Mouse (Mus musculus): Measurements from ENCODE around the gene Thada. TPM values are rescaled to one million over a fixed set of nuclear protein-coding genes. Genes with fewer than 3 reads are reported as not detected.
A peak's percentile ranks its signal among the peaks of the same experiment; 100 is the strongest.

Gene Thada
- polyA plus RNA-seq, 1 experiment, result 5.3 TPM

DNA sequence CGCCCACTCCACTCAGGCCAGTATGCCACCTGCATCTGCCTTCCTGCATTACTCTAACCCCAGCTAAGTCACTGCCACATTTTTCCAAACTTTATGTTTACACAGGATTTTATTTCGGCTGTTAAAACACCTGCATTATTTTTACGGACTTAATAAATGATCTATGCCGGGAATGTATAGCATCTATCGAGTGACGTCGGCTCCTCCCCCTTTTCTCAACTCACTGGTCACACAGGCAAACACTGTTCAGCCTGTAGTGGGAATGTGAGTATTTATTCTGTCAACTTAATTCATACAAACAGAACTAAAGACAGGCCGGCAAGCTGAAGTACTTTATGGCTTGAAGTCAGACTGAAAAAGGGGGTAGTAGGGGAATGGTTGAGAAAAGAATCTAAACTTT is 187.0 kb downstream of the Thada start:
- WGBS, result 92% methylated on average over 8 of the region's 8 CpGs
- no peak for TF ChIP-seq CTCF (IDR thresholded peaks at IDR 0.05; ENCODE audit: control insufficient read depth, insufficient read depth, low read length)
- TF ChIP-seq POLR2A (IDR thresholded peaks at IDR 0.05; ENCODE audit: borderline replicate concordance, control insufficient read depth, low read depth, low read length), result no peak
- Histone ChIP-seq H3K27ac (ENCODE audit: control insufficient read depth, insufficient read depth, low read depth, low read length, poor library complexity) (no peak overlapping the region), H3K4me3 (replicated peaks; ENCODE audit: control insufficient read depth, low read depth, low read length) (no peak overlapping the region), H3K4me1 (ENCODE audit: control insufficient read depth, insufficient read depth, low read length) (peaks cover 3% of the 10 kb centered on the region; the same call in 1 of the 2 replicates)

DNA sequence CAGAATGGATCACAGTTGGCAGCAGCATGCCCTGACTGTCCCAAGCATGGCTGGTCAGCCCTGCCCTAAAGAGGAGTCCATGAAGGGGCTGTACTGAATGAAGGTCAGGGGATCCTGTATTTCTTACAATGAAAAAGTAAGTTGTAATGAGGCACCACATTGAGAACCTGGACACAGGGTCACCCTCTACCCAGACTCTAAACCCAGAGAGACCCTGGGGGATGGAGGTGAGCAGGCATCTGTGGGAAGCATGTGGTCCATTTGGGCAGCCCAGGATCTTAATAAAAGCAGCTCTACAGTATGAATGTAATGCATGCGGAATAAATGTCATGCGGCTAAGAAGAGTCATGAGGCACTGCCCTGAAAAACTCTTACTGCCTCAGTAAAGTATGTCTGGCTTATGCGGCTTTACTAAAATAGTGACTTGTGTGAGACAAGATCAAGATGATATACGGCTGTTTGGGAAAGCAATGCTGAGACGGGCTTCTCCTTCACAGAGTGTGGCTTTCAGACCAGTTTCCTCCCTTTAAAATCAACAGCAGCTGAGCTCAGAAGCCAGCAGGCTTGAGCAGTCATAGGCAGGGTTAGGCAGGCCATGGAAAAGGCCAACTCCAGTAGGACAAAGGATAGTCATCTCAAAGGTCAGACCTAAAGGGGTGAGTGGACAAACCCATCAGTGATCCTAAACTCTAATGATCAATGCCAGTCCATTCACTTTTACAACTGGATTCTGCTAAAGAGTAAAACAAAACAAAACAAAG is 187.6 kb downstream of the Thada start:
- H3K27ac ChIP-seq (ENCODE audit: control insufficient read depth, insufficient read depth, low read depth, low read length, poor library complexity), result no peak overlapping the region
- WGBS, result 80% methylated on average over 5 of the region's 5 CpGs
- H3K4me1 ChIP-seq (ENCODE audit: control insufficient read depth, insufficient read depth, low read length), result peaks cover 3% of the 10 kb centered on the region; the same call in 1 of the 2 replicates
- TF ChIP-seq POLR2A (IDR thresholded peaks at IDR 0.05; ENCODE audit: borderline replicate concordance, control insufficient read depth, low read depth, low read length), result no peak
- TF ChIP-seq CTCF (IDR thresholded peaks at IDR 0.05; ENCODE audit: control insufficient read depth, insufficient read depth, low read length), result no peak
- H3K4me3 ChIP-seq (replicated peaks; ENCODE audit: control insufficient read depth, low read depth, low read length), result no peak overlapping the region

DNA sequence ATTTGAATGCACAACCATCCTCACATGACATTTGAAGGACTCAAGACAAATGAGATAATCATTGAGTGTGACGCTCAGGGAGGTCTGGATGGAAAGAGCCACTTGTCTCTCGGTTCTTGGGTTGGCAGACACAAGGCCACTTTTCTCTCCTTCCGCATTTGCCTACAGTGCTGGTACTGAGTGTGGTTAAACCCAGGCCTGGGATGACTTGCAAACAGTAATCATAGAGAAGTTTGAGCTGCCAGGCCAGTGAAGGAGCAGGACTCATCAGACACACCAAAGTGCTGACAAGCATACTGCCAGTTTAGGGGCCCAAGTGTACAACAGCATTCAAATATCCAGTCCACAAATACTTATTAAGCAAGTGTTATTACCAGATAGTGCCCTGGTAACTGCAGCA is 191.0 kb downstream of the Thada start:
- Histone ChIP-seq H3K27ac (ENCODE audit: control insufficient read depth, insufficient read depth, low read depth, low read length, poor library complexity) (peak overlapping the region; percentile 35), H3K4me1 (ENCODE audit: control insufficient read depth, insufficient read depth, low read length) (peaks cover 4% of the 10 kb centered on the region; the same call in 1 of the 2 replicates), H3K4me3 (replicated peaks; ENCODE audit: control insufficient read depth, low read depth, low read length) (no peak overlapping the region)
- WGBS, result 34% methylated on average over 3 of the region's 3 CpGs
- TF ChIP-seq POLR2A (IDR thresholded peaks at IDR 0.05; ENCODE audit: borderline replicate concordance, control insufficient read depth, low read depth, low read length) (no peak), CTCF (IDR thresholded peaks at IDR 0.05; ENCODE audit: control insufficient read depth, insufficient read depth, low read length) (no peak)

DNA sequence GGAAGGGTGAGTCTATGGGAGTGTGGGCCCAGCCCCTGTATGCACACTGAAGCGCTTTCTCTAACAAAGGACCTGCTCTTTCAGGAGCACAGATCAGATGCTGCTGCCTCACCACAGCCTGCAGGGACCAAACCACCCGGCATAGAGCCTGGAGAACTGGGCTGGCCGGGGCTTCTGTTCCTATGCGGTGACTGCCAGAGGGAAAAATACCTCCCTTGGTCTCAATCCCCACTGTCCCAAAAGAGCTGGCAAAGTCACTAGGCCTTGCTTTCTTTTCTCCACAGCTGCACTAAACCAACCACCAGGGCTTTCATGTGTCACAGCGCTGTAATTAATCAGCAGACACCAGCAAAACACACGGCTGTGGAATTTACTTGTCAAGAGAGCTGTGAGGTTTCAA is 191.8 kb downstream of the Thada start:
- Histone ChIP-seq H3K4me1 (ENCODE audit: control insufficient read depth, insufficient read depth, low read length) (peaks cover 4% of the 10 kb centered on the region; the same call in 1 of the 2 replicates), H3K4me3 (replicated peaks; ENCODE audit: control insufficient read depth, low read depth, low read length) (no peak overlapping the region), H3K27ac (ENCODE audit: control insufficient read depth, insufficient read depth, low read depth, low read length, poor library complexity) (no peak overlapping the region; the same call in 1 of the 2 replicates)
- TF ChIP-seq CTCF (IDR thresholded peaks at IDR 0.05; ENCODE audit: control insufficient read depth, insufficient read depth, low read length) (no peak), POLR2A (IDR thresholded peaks at IDR 0.05; ENCODE audit: borderline replicate concordance, control insufficient read depth, low read depth, low read length) (no peak)
- WGBS, result 82% methylated on average over 6 of the region's 6 CpGs

DNA sequence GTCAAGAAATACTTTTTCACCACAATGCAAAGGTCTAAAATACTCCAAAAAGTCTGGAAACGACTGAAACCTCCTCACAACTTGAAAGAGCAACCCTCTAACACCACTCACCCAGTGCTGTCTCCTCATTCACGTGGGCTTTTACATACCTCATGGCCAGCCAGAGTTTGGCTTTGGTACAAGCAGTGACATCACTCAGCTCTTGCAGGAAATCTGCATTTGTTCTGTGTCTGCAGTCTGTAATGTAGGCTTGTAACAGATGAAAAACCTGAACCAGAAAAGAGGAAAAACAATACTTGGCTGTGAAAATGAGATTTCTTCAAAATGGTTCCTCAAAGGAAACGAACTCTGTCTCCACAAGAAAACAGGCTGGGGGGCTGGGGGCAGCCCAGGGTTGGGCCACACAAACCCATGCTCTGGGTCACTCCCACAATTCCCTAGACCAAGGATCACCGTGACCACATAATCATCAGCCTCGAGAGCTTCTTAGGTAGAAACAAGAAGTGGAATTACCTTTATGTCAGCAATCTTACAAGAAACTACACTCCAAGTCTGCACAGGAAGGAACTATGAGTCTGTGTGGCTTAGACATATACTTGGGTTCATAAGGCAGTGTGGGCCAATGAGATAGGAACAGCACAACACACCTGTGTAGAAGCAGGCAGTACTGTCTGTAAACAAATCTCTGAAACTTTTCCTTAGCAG is 193.3 kb downstream of the Thada start:
- 12% methylated on average over 5 of the region's 5 CpGs for WGBS
- peak overlapping the region; percentile 60; the same call in 1 of the 2 replicates for H3K27ac ChIP-seq (ENCODE audit: control insufficient read depth, insufficient read depth, low read depth, low read length, poor library complexity)
- H3K4me1 ChIP-seq (ENCODE audit: control insufficient read depth, insufficient read depth, low read length), result peaks cover 3% of the 10 kb centered on the region; the same call in 1 of the 2 replicates

DNA sequence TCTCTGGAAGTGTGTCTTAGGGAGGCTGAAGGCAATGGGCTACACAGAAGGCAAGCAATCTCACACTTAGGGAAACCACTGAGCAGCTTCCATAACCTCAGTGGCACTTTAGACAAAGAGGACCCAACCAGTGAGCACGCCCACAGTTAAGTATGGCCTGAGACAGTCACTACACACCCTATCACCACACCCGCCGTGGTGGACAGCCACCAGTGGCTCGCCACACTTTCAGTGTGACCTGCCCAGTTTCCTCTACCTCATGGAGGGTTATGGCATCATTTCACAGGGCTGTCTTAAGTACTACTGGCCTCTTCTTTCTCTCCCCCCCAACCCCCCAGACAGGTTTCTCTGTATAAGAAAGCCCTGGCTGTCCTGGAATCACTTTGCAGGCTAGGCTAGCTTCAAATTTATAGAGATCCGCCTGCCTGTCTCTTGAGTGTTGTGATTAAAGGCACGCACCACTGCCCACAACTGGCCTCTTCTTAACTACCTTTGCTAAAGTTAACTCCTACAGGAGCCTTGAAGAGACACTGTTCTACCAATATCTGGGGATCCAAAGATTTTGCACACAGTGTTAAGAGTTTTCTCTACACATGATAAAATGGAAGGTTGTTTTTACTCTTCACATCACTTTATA is 194.3 kb downstream of the Thada start:
- Histone ChIP-seq H3K4me1 (ENCODE audit: control insufficient read depth, insufficient read depth, low read length) (peaks cover 4% of the 10 kb centered on the region; the same call in 1 of the 2 replicates), H3K4me3 (replicated peaks; ENCODE audit: control insufficient read depth, low read depth, low read length) (no peak overlapping the region), H3K27ac (ENCODE audit: control insufficient read depth, insufficient read depth, low read depth, low read length, poor library complexity) (no peak overlapping the region)
- TF ChIP-seq CTCF (IDR thresholded peaks at IDR 0.05; ENCODE audit: control insufficient read depth, insufficient read depth, low read length) (no peak), POLR2A (IDR thresholded peaks at IDR 0.05; ENCODE audit: borderline replicate concordance, control insufficient read depth, low read depth, low read length) (no peak)
- WGBS, result 62% methylated on average over 6 of the region's 6 CpGs

More for the DNA sequence above, 193.3 kb downstream of the Thada start:
- no peak overlapping the region for H3K4me3 ChIP-seq (replicated peaks; ENCODE audit: control insufficient read depth, low read depth, low read length)
- no peak for TF ChIP-seq POLR2A (IDR thresholded peaks at IDR 0.05; ENCODE audit: borderline replicate concordance, control insufficient read depth, low read depth, low read length)
- no peak for TF ChIP-seq CTCF (IDR thresholded peaks at IDR 0.05; ENCODE audit: control insufficient read depth, insufficient read depth, low read length)

DNA sequence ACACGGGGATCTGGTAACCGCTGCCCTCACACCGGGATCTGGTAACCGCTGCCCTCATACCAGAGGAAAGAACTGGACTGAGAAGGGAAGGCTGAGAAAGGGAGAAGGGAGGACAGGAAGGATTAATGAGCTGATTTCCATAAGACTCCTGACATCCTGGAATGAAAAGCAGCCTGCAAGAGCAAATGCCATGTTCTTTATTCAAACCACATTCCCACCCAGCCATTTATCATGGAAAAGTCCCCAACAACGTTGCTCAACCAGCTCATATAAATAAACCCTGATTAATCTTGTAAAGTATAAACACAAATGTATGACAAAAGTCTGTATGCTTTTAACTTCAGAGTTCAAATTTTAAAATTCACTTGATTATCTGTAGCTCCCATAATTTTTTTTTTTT is 196.3 kb downstream of the Thada start:
- H3K4me1 ChIP-seq (ENCODE audit: control insufficient read depth, insufficient read depth, low read length), result peaks cover 2% of the 10 kb centered on the region; the same call in 1 of the 2 replicates
- H3K4me3 ChIP-seq (replicated peaks; ENCODE audit: control insufficient read depth, low read depth, low read length), result no peak overlapping the region
- no peak overlapping the region for H3K27ac ChIP-seq (ENCODE audit: control insufficient read depth, insufficient read depth, low read depth, low read length, poor library complexity)
- WGBS, result 94% methylated on average over 5 of the region's 5 CpGs
- TF ChIP-seq CTCF (IDR thresholded peaks at IDR 0.05; ENCODE audit: control insufficient read depth, insufficient read depth, low read length) (no peak), POLR2A (IDR thresholded peaks at IDR 0.05; ENCODE audit: borderline replicate concordance, control insufficient read depth, low read depth, low read length) (no peak)

DNA sequence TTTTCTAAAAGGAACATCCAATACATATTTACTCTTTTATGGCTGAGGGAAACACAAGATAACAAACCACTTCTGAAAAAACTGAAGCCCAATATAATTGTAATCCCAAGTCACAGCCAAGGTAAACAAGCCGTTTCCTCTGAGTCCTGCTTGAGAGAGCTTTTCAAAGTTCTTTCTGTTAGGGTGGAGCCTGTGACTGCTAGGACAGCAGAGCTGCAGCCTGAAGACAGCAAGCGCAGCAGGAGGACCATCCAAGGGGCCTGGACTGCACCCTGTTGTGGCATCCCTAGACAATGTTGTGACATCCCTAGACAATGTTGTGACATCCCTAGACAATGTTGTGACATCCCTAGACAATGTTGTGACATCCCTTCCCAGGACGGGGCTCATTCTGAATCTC is 197.6 kb downstream of the Thada start:
- Histone ChIP-seq H3K4me3 (replicated peaks; ENCODE audit: control insufficient read depth, low read depth, low read length) (no peak overlapping the region), H3K27ac (ENCODE audit: control insufficient read depth, insufficient read depth, low read depth, low read length, poor library complexity) (no peak overlapping the region; the same call in 1 of the 2 replicates), H3K4me1 (ENCODE audit: control insufficient read depth, insufficient read depth, low read length) (peaks cover 2% of the 10 kb centered on the region; the same call in 1 of the 2 replicates)
- TF ChIP-seq POLR2A (IDR thresholded peaks at IDR 0.05; ENCODE audit: borderline replicate concordance, control insufficient read depth, low read depth, low read length), result no peak
- no peak for TF ChIP-seq CTCF (IDR thresholded peaks at IDR 0.05; ENCODE audit: control insufficient read depth, insufficient read depth, low read length)
- WGBS, result 27% methylated on average over 3 of the region's 3 CpGs

Measured in bone marrow, adult 2 months (tissue).